Mouse (Mus musculus) stomach, embryonic 14.5 days (tissue): ENCODE measurements around the gene Lrrk1. TPM values are rescaled to one million over a fixed set of nuclear protein-coding genes. Genes with fewer than 3 reads are reported as not detected.
A peak's percentile ranks its signal among the peaks of the same experiment; 100 is the strongest.

Experiments used
- ATAC-seq: fragments of 200-750 bp; cut with Nextera tagmentation; 2 replicates; pipeline ENCODE4 v1.8.0; 2017; ENCODE audit warnings: low read depth, moderate TSS enrichment; ENCODE audit not compliant: insufficient number of reproducible peaks, insufficient read depth, low FRiP score
- H3K27ac ChIP-seq: fragments of 300-500 bp; sonication (generic); 2 replicates; pipeline ENCODE4 v1.5.1; 2014; ENCODE audit warnings: mild to moderate bottlenecking, low read length, moderate library complexity, mixed read lengths
- H3K27me3 ChIP-seq: fragments of 300-500 bp; sonication (generic); 2 replicates; pipeline ENCODE4 v1.6.1; 2014; ENCODE audit warnings: low read length, control low read depth, mixed read lengths; ENCODE audit not compliant: control insufficient read depth, insufficient read depth
- H3K36me3 ChIP-seq: fragments of 300-500 bp; sonication (generic); 2 replicates; pipeline ENCODE4 v1.6.1; 2014; ENCODE audit warnings: mild to moderate bottlenecking, control low read depth, low read length, moderate library complexity, mixed read lengths; ENCODE audit not compliant: control insufficient read depth, insufficient read depth
- H3K4me1 ChIP-seq: fragments of 300-500 bp; sonication (generic); 2 replicates; pipeline ENCODE4 v1.6.1; 2014; ENCODE audit warnings: low read length, control low read depth, mixed read lengths; ENCODE audit not compliant: control insufficient read depth, insufficient read depth
- H3K4me2 ChIP-seq: fragments of 300-500 bp; sonication (generic); replicated peaks from 2 replicates; pipeline ENCODE4 v1.6.1; 2014; ENCODE audit warnings: low read depth, low read length, control low read depth
- H3K4me3 ChIP-seq: fragments of 300-500 bp; sonication (generic); 2 replicates; pipeline ENCODE4 v1.5.1; 2014; ENCODE audit warnings: low read depth, low read length, control low read depth
- H3K9ac ChIP-seq: fragments of 300-500 bp; sonication (generic); replicated peaks from 2 replicates; pipeline ENCODE4 v1.6.1; 2014; ENCODE audit warnings: low read depth, mild to moderate bottlenecking, control low read depth, low read length, moderate library complexity, mixed read lengths
- H3K9me3 ChIP-seq: fragments of 300-500 bp; sonication (generic); 2 replicates; pipeline ENCODE4 v1.6.1; 2016; ENCODE audit warnings: low read depth, low read length, control low read depth; ENCODE audit not compliant: control insufficient read depth
- WGBS: fragments of 180-500 bp; shearing (Covaris S2); extraction: QIAGEN DNeasy Blood & Tissue Kit; methylation state at CpG from one replicate; pipeline ENCODE4 v1.1.7; 2014; 5-methylcytosine and 5-hydroxymethylcytosine counted together
- polyA plus RNA-seq: library from polyadenylated mRNA; unstranded; fragments of >200 nt; fragmentation: Nextera tagmentation; extraction: Ambion mirVana; gene quantifications from 2 replicates; pipeline ENCODE4 v1.2.1, GENCODE M21; 2014

The Lrrk1 gene
- polyA plus RNA-seq, 1 experiment from 2014 or later, result 17.9 TPM

DNA sequence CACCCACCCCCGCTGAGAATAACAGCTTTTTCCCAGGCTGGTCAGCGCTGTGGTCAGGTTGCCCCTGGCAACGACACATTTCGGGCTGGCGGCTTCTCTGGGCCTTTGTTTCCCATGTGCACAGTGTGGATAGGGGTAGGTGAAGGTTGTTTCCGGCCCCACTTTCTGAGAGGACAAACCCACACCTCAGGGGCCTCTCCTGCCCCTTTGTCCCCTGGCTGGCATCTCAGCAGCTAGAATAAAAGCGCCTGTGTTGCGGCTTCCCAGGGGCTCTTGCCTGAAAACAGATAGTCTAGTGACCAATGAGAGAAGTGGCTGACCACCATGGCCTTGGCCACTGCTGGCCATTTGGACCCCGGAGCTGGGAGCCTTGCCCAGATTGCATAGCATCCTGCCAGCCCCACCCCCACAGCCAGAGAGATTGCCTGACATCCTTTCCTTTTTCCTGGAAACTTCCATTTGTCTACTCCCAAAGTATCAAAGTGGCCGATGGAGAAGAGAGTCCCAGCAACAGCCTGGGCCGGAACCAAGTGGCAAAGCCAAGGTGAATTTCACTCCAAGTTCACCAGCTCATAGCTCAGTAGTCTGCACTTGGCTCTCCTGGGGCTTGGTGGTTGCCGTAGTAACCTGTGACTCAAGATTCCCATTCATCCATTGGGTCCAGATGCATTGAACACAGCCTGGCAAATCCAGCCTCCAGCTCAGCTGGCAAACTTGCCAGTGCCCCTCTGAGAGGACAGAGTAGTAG, 140.7 kb downstream of the Lrrk1 start:
- no peaks in the 10 kb centered on the region for H3K27me3 ChIP-seq
- H3K27ac ChIP-seq, result no peak overlapping the region
- no peak overlapping the region for H3K4me3 ChIP-seq
- no peaks in the 10 kb centered on the region for H3K9me3 ChIP-seq
- ATAC-seq, result no peak
- no peaks in the 10 kb centered on the region for H3K36me3 ChIP-seq
- no peaks in the 10 kb centered on the region for H3K4me1 ChIP-seq
- 69% methylated on average over 12 of the region's 12 CpGs for WGBS
- no peak overlapping the region for H3K9ac ChIP-seq
- no peak overlapping the region for H3K4me2 ChIP-seq

DNA sequence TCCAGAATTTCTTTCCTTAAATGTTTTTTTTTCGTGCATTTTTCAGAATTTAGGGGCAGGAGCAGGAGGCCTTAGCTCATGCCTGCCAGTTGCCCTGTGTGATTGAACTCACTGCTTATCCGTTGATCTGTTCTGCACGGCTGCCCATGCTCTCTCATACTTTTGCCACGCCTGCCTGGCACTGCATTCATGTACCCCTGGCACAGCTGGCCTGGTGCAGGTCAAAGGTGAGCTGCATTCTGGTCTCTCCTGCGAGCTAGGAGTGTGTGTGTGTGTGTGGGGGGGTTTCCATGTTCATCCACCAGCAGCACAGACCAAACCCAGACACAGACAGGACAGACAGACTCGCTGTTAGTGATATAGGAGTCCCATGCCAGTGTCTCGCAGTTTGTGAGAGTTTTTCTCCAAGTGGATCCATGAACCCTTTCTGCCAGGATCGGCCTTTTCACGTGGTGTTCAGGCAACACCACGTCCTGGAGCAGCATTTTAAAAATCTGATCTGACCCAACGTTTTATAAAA, 141.4 kb downstream of the Lrrk1 start:
- 70% methylated on average over 11 of the region's 11 CpGs for WGBS
- no peak overlapping the region for H3K9ac ChIP-seq
- no peak overlapping the region for H3K27ac ChIP-seq
- no peak for ATAC-seq
- no peaks in the 10 kb centered on the region for H3K27me3 ChIP-seq
- no peaks in the 10 kb centered on the region for H3K9me3 ChIP-seq
- H3K4me2 ChIP-seq, result no peak overlapping the region
- no peaks in the 10 kb centered on the region for H3K36me3 ChIP-seq
- H3K4me3 ChIP-seq, result no peak overlapping the region
- H3K4me1 ChIP-seq, result no peaks in the 10 kb centered on the region

GRCm38 (mm10) chr7:66245646-66246045, 142.5 kb downstream of the Lrrk1 start:
- Histone ChIP-seq H3K9ac (no peak overlapping the region), H3K27ac (no peak overlapping the region), H3K9me3 (no peaks in the 10 kb centered on the region), H3K4me1 (no peaks in the 10 kb centered on the region), H3K4me3 (no peak overlapping the region), H3K4me2 (no peak overlapping the region), H3K27me3 (no peaks in the 10 kb centered on the region), H3K36me3 (no peaks in the 10 kb centered on the region)
- 81% methylated on average over 5 of the region's 5 CpGs for WGBS
- no peak for ATAC-seq

DNA sequence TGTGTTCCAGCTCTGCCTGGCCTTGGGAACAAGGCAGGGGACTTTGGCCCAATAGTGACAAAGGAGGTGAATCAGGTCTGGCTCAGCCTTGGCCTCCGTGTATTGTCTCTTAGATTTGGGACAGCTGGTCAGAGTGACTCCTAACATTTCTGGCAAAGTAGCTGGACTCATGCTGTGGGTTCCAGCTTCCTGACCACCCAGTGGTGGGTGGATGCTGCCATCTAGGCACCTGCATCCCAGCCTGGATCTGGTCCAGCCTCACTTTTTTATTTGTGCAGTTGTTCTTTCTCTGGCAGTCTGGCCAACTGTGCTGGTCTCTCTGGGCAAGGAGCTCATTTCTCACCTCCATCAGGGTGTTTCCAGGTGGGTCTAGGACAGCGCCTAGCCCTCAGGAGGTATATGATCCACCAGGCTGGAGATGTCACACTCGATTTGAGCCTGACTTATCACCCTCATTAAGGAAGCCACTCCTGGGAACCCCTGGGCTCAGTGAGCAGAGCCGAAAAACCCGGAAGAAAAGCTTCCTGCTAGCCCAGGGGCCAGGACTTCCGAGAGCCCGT, 144.3 kb downstream of the Lrrk1 start:
- ATAC-seq, result no peak
- Histone ChIP-seq H3K27me3 (no peaks in the 10 kb centered on the region), H3K9ac (no peak overlapping the region), H3K9me3 (no peaks in the 10 kb centered on the region; the same call in 1 of the 2 replicates), H3K4me1 (no peaks in the 10 kb centered on the region), H3K36me3 (no peaks in the 10 kb centered on the region), H3K4me3 (no peak overlapping the region), H3K4me2 (no peak overlapping the region), H3K27ac (no peak overlapping the region)
- 74% methylated on average over 7 of the region's 7 CpGs for WGBS

DNA sequence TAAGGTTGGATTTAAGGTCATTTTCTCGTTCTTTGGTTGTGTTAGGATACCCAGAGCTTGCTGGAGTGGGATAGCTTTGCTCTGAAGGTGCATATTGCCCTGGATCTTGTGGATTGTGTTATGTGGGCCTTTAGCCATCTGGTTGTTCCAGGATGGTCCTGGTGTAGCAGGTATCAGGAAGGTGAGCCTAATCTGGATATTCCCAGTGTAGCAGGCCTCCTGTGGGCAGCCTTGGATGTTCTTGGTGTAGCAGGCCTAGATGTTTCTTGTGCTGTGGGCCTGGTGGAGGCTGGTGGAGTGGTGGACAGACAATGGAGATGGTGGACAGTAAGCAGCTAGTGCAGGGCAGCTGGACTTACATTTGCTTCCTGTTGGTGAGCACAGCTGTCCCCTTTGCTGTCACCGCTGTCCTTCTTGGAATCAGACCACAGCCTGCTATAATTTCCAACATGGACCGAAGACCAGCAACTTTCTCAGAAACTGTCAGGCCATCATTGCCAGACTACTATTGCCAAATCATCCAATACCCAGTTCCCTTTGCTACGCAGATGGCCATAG, 146.2 kb downstream of the Lrrk1 start:
- 89% methylated on average over 4 of the region's 4 CpGs for WGBS
- no peaks in the 10 kb centered on the region for H3K27me3 ChIP-seq
- H3K9me3 ChIP-seq, result no peaks in the 10 kb centered on the region; the same call in 1 of the 2 replicates
- no peak overlapping the region for H3K4me2 ChIP-seq
- no peak for ATAC-seq
- H3K9ac ChIP-seq, result no peak overlapping the region
- no peak overlapping the region for H3K4me3 ChIP-seq
- H3K27ac ChIP-seq, result no peak overlapping the region
- no peaks in the 10 kb centered on the region for H3K36me3 ChIP-seq
- H3K4me1 ChIP-seq, result no peaks in the 10 kb centered on the region

DNA sequence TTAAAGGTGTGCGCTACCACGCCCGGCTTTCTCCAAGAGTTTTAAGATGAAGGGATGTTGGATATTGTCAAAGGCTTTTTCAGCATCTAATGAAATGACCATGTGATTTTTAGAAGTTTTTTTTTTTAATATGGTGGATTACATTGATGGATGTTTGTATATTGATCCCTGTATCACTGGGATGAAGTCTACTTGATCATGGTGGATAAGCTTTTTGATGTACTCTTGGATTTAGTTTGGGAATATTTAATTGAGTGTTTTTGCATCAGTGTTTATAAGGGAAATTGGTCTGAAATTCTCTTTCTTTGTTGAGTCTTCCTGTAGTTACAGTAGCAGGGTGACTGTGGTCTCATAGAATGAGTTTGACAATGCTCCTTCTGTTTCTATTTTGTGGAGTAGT, 150.0 kb downstream of the Lrrk1 start:
- no peak for ATAC-seq
- no peaks in the 10 kb centered on the region for H3K4me1 ChIP-seq
- no peak overlapping the region for H3K4me2 ChIP-seq
- H3K27ac ChIP-seq, result no peak overlapping the region
- 98% methylated on average over 3 of the region's 3 CpGs for WGBS
- H3K27me3 ChIP-seq, result no peaks in the 10 kb centered on the region
- H3K36me3 ChIP-seq, result no peaks in the 10 kb centered on the region
- H3K9ac ChIP-seq, result no peak overlapping the region
- H3K4me3 ChIP-seq, result no peak overlapping the region
- H3K9me3 ChIP-seq, result no peaks in the 10 kb centered on the region; the same call in 1 of the 2 replicates

- Histone ChIP-seq H3K9me3 (no peaks in the 10 kb centered on the region), H3K27ac (no peak overlapping the region)
- WGBS, result 68% methylated on average over 6 of the region's 6 CpGs
Observed at GRCm38 (mm10) chr7:66233947-66234516, 154.1 kb downstream of the Lrrk1 start.

DNA sequence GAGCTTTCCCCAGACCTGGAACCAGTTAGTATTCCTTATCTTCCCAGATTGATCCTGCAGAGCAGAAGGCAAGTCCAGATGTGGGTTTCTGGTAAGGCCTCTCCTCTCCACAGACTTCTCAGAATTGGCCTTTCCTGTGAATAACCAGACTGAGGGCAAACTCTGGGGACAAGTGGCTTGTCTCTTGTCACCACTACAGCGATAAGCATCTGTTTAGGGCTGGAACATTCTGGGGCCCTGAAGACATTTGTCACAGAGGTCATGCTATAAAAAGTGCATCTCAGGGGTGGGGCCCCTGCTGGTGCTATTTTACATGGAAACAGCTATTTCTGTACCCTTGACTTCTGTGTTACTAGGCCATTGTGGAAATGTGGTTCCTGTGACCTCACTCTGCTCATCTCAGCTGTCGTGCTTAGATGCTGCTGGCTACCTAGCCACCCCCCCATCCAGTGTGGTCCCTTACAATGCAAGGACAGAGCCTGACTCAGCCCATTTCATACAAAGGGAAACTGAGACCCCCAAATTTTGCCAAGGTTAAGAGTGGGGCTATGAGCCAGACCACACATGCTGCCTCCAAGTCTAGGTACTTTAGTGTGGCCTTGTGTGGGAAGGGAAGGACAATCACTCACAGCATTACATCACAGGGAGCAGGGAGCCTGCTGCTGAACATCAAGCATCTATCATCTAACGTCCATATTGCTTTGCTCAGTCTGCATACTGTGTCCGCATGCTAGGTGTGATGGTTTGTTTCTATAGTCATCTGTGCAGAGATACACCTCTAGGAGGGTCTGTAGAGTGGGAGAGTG, 154.8 kb downstream of the Lrrk1 start:
- Histone ChIP-seq H3K9me3 (no peaks in the 10 kb centered on the region), H3K36me3 (no peaks in the 10 kb centered on the region), H3K4me2 (no peak overlapping the region), H3K9ac (no peak overlapping the region), H3K4me1 (peaks cover 5% of the 10 kb centered on the region; the same call in 1 of the 2 replicates), H3K27me3 (no peaks in the 10 kb centered on the region), H3K4me3 (no peak overlapping the region), H3K27ac (no peak overlapping the region)
- ATAC-seq, result peak; percentile 53; the same call in 1 of the 2 replicates
- 54% methylated on average over 4 of the region's 4 CpGs for WGBS

More at GRCm38 (mm10) chr7:66233947-66234516, 154.1 kb downstream of the Lrrk1 start:
- Histone ChIP-seq H3K9ac (no peak overlapping the region), H3K36me3 (no peaks in the 10 kb centered on the region), H3K4me3 (no peak overlapping the region), H3K27me3 (no peaks in the 10 kb centered on the region), H3K4me2 (no peak overlapping the region), H3K4me1 (peaks cover 2% of the 10 kb centered on the region; the same call in 1 of the 2 replicates)
- no peak for ATAC-seq
